In genomic region chr8:24227331-24228072, GRCm38 (mm10) we compare ENCODE assay signal across 17 mouse cellular contexts.
A peak's percentile ranks its signal among the peaks of the same experiment; 100 is the strongest.
DNase-seq lines count a peak whose midpoint lies in the region; ATAC-seq and TF ChIP-seq lines count a peak whose summit lies in the region.
"Had no signal": no experiment of that assay in that cellular context is flagged by ENCODE, and none has a peak within 500 bp of the region (broad histone marks: within the 10 kb centered on the region; RNA-seq: fewer than 3 reads in every experiment).

No protein-coding gene starts in this region.

- peak; percentile 18 for DNase-seq in intestine, embryonic 14.5 days (ENCODE audit: low spot score)
- DNase-seq in right cerebral cortex, adult 18-20 months = peak; percentile 25
- DNase-seq in right cerebral cortex, postnatal 14 days = no peak
- peak; percentile 51 for DNase-seq in fibroblast of lung, adult 2 months (ENCODE audit: low read depth)
- no peak for DNase-seq in adrenal gland, adult 2 months
- DNase-seq: adrenal gland, postnatal 10 days; cerebellum, adult 11-12 months; gastrocnemius, postnatal 10 days; thymus, adult 18-20 months had no signal

- H3K4me2 ChIP-seq in intestine, embryonic 14.5 days (ENCODE audit: low read length) = no peak overlapping the region
- no peak overlapping the region for H3K4me2 ChIP-seq in intestine, postnatal 0 days (replicated peaks; ENCODE audit: low read depth)
- H3K4me2 ChIP-seq: heart, embryonic 12.5 days; hindbrain, embryonic 12.5 days; limb, embryonic 15.5 days; liver, embryonic 15.5 days had no signal

- H3K27me3 ChIP-seq in intestine, embryonic 14.5 days (replicated peaks; ENCODE audit: control insufficient read depth, insufficient read depth, low read length) = no peaks in the 10 kb centered on the region
- no peaks in the 10 kb centered on the region for H3K27me3 ChIP-seq in intestine, postnatal 0 days (replicated peaks; ENCODE audit: control insufficient read depth, insufficient read depth, low read length)
- H3K27me3 ChIP-seq: heart, embryonic 12.5 days; hindbrain, embryonic 12.5 days; limb, embryonic 15.5 days; liver, embryonic 15.5 days had no signal

- H3K9me3 ChIP-seq in intestine, embryonic 14.5 days (ENCODE audit: control insufficient read depth, low read length) = no peaks in the 10 kb centered on the region
- H3K9me3 ChIP-seq in intestine, postnatal 0 days (ENCODE audit: control insufficient read depth) = no peaks in the 10 kb centered on the region
- H3K9me3 ChIP-seq: heart, embryonic 12.5 days; hindbrain, embryonic 12.5 days; limb, embryonic 15.5 days; liver, embryonic 15.5 days had no signal

- H3K27ac ChIP-seq in intestine, embryonic 14.5 days (ENCODE audit: low read depth) = no peak overlapping the region
- no peak overlapping the region for H3K27ac ChIP-seq in intestine, postnatal 0 days (ENCODE audit: low read depth, low read length)
- H3K27ac ChIP-seq: hindbrain, embryonic 12.5 days; kidney, postnatal 0 days; limb, embryonic 15.5 days; liver, embryonic 15.5 days had no signal

- no peak for TF ChIP-seq CTCF in intestine, postnatal 0 days (IDR thresholded peaks at IDR 0.05; ENCODE audit: low read depth)

- WGBS in intestine, embryonic 14.5 days = 35% methylated on average over 5 of the region's 5 CpGs
- 40% methylated on average over 5 of the region's 5 CpGs for WGBS in intestine, postnatal 0 days

- no peak overlapping the region for H3K4me3 ChIP-seq in intestine, embryonic 14.5 days (ENCODE audit: low read depth, low read length)
- no peak overlapping the region for H3K4me3 ChIP-seq in intestine, postnatal 0 days (ENCODE audit: low read depth, low read length)
- H3K4me3 ChIP-seq: heart, embryonic 12.5 days; hindbrain, embryonic 12.5 days; limb, embryonic 15.5 days; liver, embryonic 15.5 days had no signal

- 0 out of 2 replicates have a peak, but pooled peaks cover 3% of the 10 kb centered on the region for H3K4me1 ChIP-seq in intestine, embryonic 14.5 days (replicated peaks; ENCODE audit: control insufficient read depth, insufficient read depth, low read length)
- no peaks in the 10 kb centered on the region for H3K4me1 ChIP-seq in intestine, postnatal 0 days (replicated peaks; ENCODE audit: control insufficient read depth, insufficient read depth, low read length)
- H3K4me1 ChIP-seq: hindbrain, embryonic 12.5 days; limb, embryonic 15.5 days; liver, embryonic 15.5 days had no signal

- no peak overlapping the region for H3K9ac ChIP-seq in intestine, embryonic 14.5 days (ENCODE audit: low read length)
- no peak overlapping the region for H3K9ac ChIP-seq in intestine, postnatal 0 days (ENCODE audit: low read depth, low read length)
- H3K9ac ChIP-seq: heart, embryonic 12.5 days; hindbrain, embryonic 12.5 days; limb, embryonic 15.5 days; liver, embryonic 15.5 days had no signal

- H3K36me3 ChIP-seq in intestine, embryonic 14.5 days (ENCODE audit: control insufficient read depth, insufficient read depth, low read length) = no peaks in the 10 kb centered on the region
- H3K36me3 ChIP-seq in intestine, postnatal 0 days (ENCODE audit: control insufficient read depth, insufficient read depth) = no peaks in the 10 kb centered on the region
- H3K36me3 ChIP-seq: heart, embryonic 12.5 days; hindbrain, embryonic 12.5 days; limb, embryonic 15.5 days; liver, embryonic 15.5 days had no signal

- ATAC-seq in intestine, embryonic 14.5 days (replicated peaks; ENCODE audit: low FRiP score, low TSS enrichment, low read depth) = no peak
- ATAC-seq in intestine, postnatal 0 days = no peak
- no peak for ATAC-seq in activated CD4-positive, CD25-positive, alpha-beta regulatory T cell, adult 4 months
- ATAC-seq: inflammation-experienced regulatory T-cells, adult 6 months had no signal

Comparison
In these comparisons a context has a peak if more than half of its experiments do, and no peak if none do; other contexts are left out.
1. DNase-seq: peak in intestine, embryonic 14.5 days (single experiment), right cerebral cortex, adult 18-20 months (single experiment) and fibroblast of lung, adult 2 months (single experiment); none in right cerebral cortex, postnatal 14 days (single experiment) and adrenal gland, adult 2 months (single experiment).